Comparison of ENCODE assay signal across 9 mouse cellular contexts in genomic region chr1:167001844-167002485, GRCm38 (mm10). TPM values are rescaled to one million over a fixed set of nuclear protein-coding genes. Genes with fewer than 3 reads are reported as not detected.
DNase-seq lines count a peak whose midpoint lies in the region; ATAC-seq and TF ChIP-seq lines count a peak whose summit lies in the region.
"Had no signal": no experiment of that assay in that cellular context is flagged by ENCODE, and none has a peak within 500 bp of the region (broad histone marks: within the 10 kb centered on the region; RNA-seq: fewer than 3 reads in every experiment).

No protein-coding gene starts in this region.

- peak overlapping the region; percentile 80 for H3K4me3 ChIP-seq in kidney, embryonic 14.5 days (ENCODE audit: low read length)
- H3K4me3 ChIP-seq in cortical plate, adult 2 months (ENCODE audit: insufficient read depth, low read length) = peak overlapping the region; percentile 96
- peak overlapping the region; percentile 75 for H3K4me3 ChIP-seq in heart, embryonic 15.5 days
- peak overlapping the region; percentile 76 for H3K4me3 ChIP-seq in limb, embryonic 14.5 days (replicated peaks; ENCODE audit: low read length)
- peak overlapping the region; percentile 80 for H3K4me3 ChIP-seq in neural tube, embryonic 11.5 days (ENCODE audit: low read depth, low read length)

- H3K4me2 ChIP-seq in kidney, embryonic 14.5 days (replicated peaks; ENCODE audit: low read depth, low read length) = peak overlapping the region; percentile 98
- H3K4me2 ChIP-seq in heart, embryonic 15.5 days = peak overlapping the region; percentile 96
- H3K4me2 ChIP-seq in limb, embryonic 14.5 days (replicated peaks; ENCODE audit: low read depth, low read length, severe bottlenecking) = peak overlapping the region; percentile 89
- H3K4me2 ChIP-seq in neural tube, embryonic 11.5 days (ENCODE audit: low read depth) = peak overlapping the region; percentile 92

- H3K4me1 ChIP-seq in kidney, embryonic 14.5 days (ENCODE audit: control insufficient read depth, insufficient read depth, low read length) = 0 out of 2 replicates have a peak, but pooled peaks cover 4% of the 10 kb centered on the region
- peaks cover 1% of the 10 kb centered on the region; the same call in 1 of the 2 replicates for H3K4me1 ChIP-seq in cortical plate, adult 2 months (ENCODE audit: control insufficient read depth, insufficient read depth, low read length)
- H3K4me1 ChIP-seq in heart, embryonic 15.5 days (replicated peaks) = peaks cover 13% of the 10 kb centered on the region
- no peaks in the 10 kb centered on the region for H3K4me1 ChIP-seq in limb, embryonic 14.5 days (ENCODE audit: control insufficient read depth, insufficient read depth, low read length)
- no peaks in the 10 kb centered on the region for H3K4me1 ChIP-seq in neural tube, embryonic 11.5 days (ENCODE audit: control insufficient read depth, insufficient read depth, low read length)

- WGBS in kidney, embryonic 14.5 days = 2% methylated on average over 30 of the region's 30 CpGs
- WGBS in heart, embryonic 15.5 days = under 1% methylated on average over 30 of the region's 30 CpGs
- WGBS in limb, embryonic 14.5 days = under 1% methylated on average over 30 of the region's 30 CpGs
- under 1% methylated on average over 30 of the region's 30 CpGs for WGBS in neural tube, embryonic 11.5 days

- 0 out of 2 replicates have a peak, but pooled peaks have one; percentile 11 for ATAC-seq in kidney, embryonic 14.5 days (ENCODE audit: low FRiP score, low TSS enrichment)
- no peak for ATAC-seq in heart, embryonic 15.5 days (replicated peaks; ENCODE audit: insufficient number of reproducible peaks, insufficient read depth, low FRiP score, low read depth)
- no peak for ATAC-seq in limb, embryonic 14.5 days (ENCODE audit: low FRiP score, low read depth)
- peak; percentile 26 for ATAC-seq in neural tube, embryonic 11.5 days (ENCODE audit: insufficient read depth, low FRiP score, low TSS enrichment)
- ATAC-seq in erythroid progenitor cell, adult 5-6 weeks (replicated peaks; ENCODE audit: low FRiP score, poor library complexity, severe bottlenecking) = no peak

- peak overlapping the region; percentile 75; the same call in 1 of the 2 replicates for H3K9ac ChIP-seq in kidney, embryonic 14.5 days (ENCODE audit: low read depth, low read length)
- peak overlapping the region; percentile 67 for H3K9ac ChIP-seq in heart, embryonic 15.5 days
- H3K9ac ChIP-seq in limb, embryonic 14.5 days (ENCODE audit: low read depth, low read length, severe bottlenecking) = no peak overlapping the region
- peak overlapping the region; percentile 83 for H3K9ac ChIP-seq in neural tube, embryonic 11.5 days (ENCODE audit: low read length)

- H3K27me3 ChIP-seq in kidney, embryonic 14.5 days (ENCODE audit: control insufficient read depth, insufficient read depth, low read length) = peaks cover 17% of the 10 kb centered on the region
- H3K27me3 ChIP-seq in heart, embryonic 15.5 days = peaks cover 39% of the 10 kb centered on the region
- peaks cover 24% of the 10 kb centered on the region for H3K27me3 ChIP-seq in limb, embryonic 14.5 days (ENCODE audit: control insufficient read depth, insufficient read depth, low read length)
- 0 out of 2 replicates have a peak, but pooled peaks cover 4% of the 10 kb centered on the region for H3K27me3 ChIP-seq in neural tube, embryonic 11.5 days (ENCODE audit: control insufficient read depth, insufficient read depth, low read length)

- no peaks in the 10 kb centered on the region for H3K36me3 ChIP-seq in kidney, embryonic 14.5 days (ENCODE audit: control insufficient read depth, insufficient read depth, low read length)
- H3K36me3 ChIP-seq in heart, embryonic 15.5 days = no peaks in the 10 kb centered on the region
- no peaks in the 10 kb centered on the region for H3K36me3 ChIP-seq in limb, embryonic 14.5 days (ENCODE audit: control insufficient read depth, insufficient read depth, low read length)
- no peaks in the 10 kb centered on the region for H3K36me3 ChIP-seq in neural tube, embryonic 11.5 days (ENCODE audit: control insufficient read depth, insufficient read depth, low read length)

- DNase-seq in kidney, postnatal 25 days = no peak
- peak; percentile 24 for DNase-seq in ES-CJ7 (ENCODE audit: low read depth, low spot score)
- DNase-seq in limb, embryonic 14.5 days (ENCODE audit: low spot score) = no peak
- no peak for DNase-seq in neural tube, embryonic 11.5 days (ENCODE audit: low spot score)

- no peak for TF ChIP-seq POLR2A in cortical plate, adult 2 months (IDR thresholded peaks at IDR 0.05; ENCODE audit: extremely low read depth, insufficient read depth, low read length)
- no peak for TF ChIP-seq POLR2A in limb, embryonic 14.5 days (IDR thresholded peaks at IDR 0.05; ENCODE audit: borderline replicate concordance, extremely low read depth, insufficient read depth, insufficient read length)

- no peak overlapping the region for H3K27ac ChIP-seq in kidney, embryonic 14.5 days (ENCODE audit: low read depth, low read length)
- H3K27ac ChIP-seq in cortical plate, adult 2 months (ENCODE audit: insufficient read depth, low read length) = no peak overlapping the region
- peak overlapping the region; percentile 31; the same call in 1 of the 2 replicates for H3K27ac ChIP-seq in heart, embryonic 15.5 days
- H3K27ac ChIP-seq in limb, embryonic 14.5 days (replicated peaks; ENCODE audit: low read depth, low read length) = no peak overlapping the region
- H3K27ac ChIP-seq in neural tube, embryonic 11.5 days (ENCODE audit: low read depth, low read length) = peak overlapping the region; percentile 82

- no peaks in the 10 kb centered on the region for H3K9me3 ChIP-seq in kidney, embryonic 14.5 days (ENCODE audit: control insufficient read depth, low read length)
- no peaks in the 10 kb centered on the region for H3K9me3 ChIP-seq in heart, embryonic 15.5 days (replicated peaks)
- H3K9me3 ChIP-seq in limb, embryonic 14.5 days (ENCODE audit: control insufficient read depth, low read length) = no peaks in the 10 kb centered on the region
- H3K9me3 ChIP-seq in neural tube, embryonic 11.5 days (ENCODE audit: control insufficient read depth, low read length) = no peaks in the 10 kb centered on the region

- no peak for TF ChIP-seq CTCF in cortical plate, adult 2 months (IDR thresholded peaks at IDR 0.05; ENCODE audit: extremely low read depth, insufficient read depth, low read length)

RNA-seq across cellular contexts. Expression of gene Fam78b, which starts 0.7 kb away (rescaled TPM):
- 0.74 and 1.2 TPM in 2 replicates for polyA plus RNA-seq in kidney, embryonic 14.5 days (2014; fragmentation: Nextera tagmentation; extraction: Ambion mirVana)
- 20.1 and 21.7 TPM in 2 replicates for polyA plus RNA-seq in cortical plate, adult 2 months (2012; rRNA removed)
- 0.89 and 1.2 TPM in 2 replicates for polyA plus RNA-seq in heart, embryonic 15.5 days (2015; fragmentation: Nextera tagmentation; extraction: Ambion mirVana)
- polyA plus RNA-seq in limb, embryonic 14.5 days (2012; rRNA removed) = 2.3 and 2.8 TPM in 2 replicates
- 1.3 and 1.4 TPM in 2 replicates for polyA plus RNA-seq in limb, embryonic 14.5 days (2014; fragmentation: Nextera tagmentation; extraction: Ambion mirVana)
- polyA plus RNA-seq in neural tube, embryonic 11.5 days (2014; fragmentation: Nextera tagmentation; extraction: Ambion mirVana) = 10.8 and 14.5 TPM in 2 replicates
- total RNA-seq in erythroid progenitor cell, adult 5-6 weeks (2015; ENCODE audit: low replicate concordance) = not detected in 2 replicates
- not detected in 2 replicates for total RNA-seq in erythroid progenitor cell, adult 5-6 weeks (2017; ENCODE audit: low replicate concordance)
- total RNA-seq: MEL had no signal

Comparison
In these comparisons a context has a peak if more than half of its experiments do, and no peak if none do; other contexts are left out.
1. ATAC-seq: peak in kidney, embryonic 14.5 days (single experiment) and neural tube, embryonic 11.5 days (single experiment); none in heart, embryonic 15.5 days (single experiment), limb, embryonic 14.5 days (single experiment) and erythroid progenitor cell, adult 5-6 weeks (single experiment).
2. H3K27ac ChIP-seq: peak in heart, embryonic 15.5 days (single experiment) and neural tube, embryonic 11.5 days (single experiment); none in kidney, embryonic 14.5 days (single experiment), cortical plate, adult 2 months (single experiment) and limb, embryonic 14.5 days (single experiment).
3. Peak in every context shown above with its lines, with median percentiles within 50 percentile points of each other: H3K4me2 ChIP-seq and H3K4me3 ChIP-seq.